Mouse (Mus musculus) left cerebral cortex, postnatal 14 days (tissue): ENCODE results near the gene Zfp574. TPM values are rescaled to one million over a fixed set of nuclear protein-coding genes. Genes with fewer than 3 reads are reported as not detected.
A peak's percentile ranks its signal among the peaks of the same experiment; 100 is the strongest.
"Not testable (repeated sequence)": the region's sequence is repeated elsewhere in the genome, so short reads cannot be mapped to it uniquely, and the experiment has no call there.

ENCODE experiments used
- DNase-seq, 2 experiments: peaks; one replicate each; pipeline ENCODE4 v3.0.0; 2021 to 2022; ENCODE audit warnings: low spot score in 2 of 2, mixed read lengths in 1 of 2
- intact Hi-C: fragments of 180-260 bp; cut with DNase I; formaldehyde crosslinking; loops from one replicate; pipeline ENCODE4 v1.15.1; 2025
- long read RNA-seq, 2 experiments: library from polyadenylated mRNA; stranded (forward); transcript quantifications; one replicate each; pipeline ENCODE4 v2.0.0; 2021
- total RNA-seq, 2 experiments: library from RNA; stranded (reverse); gene quantifications; 2 replicates each; pipeline ENCODE4 v1.2.3; 2021

Gene Zfp574
- total RNA-seq, result 10 to 100 TPM; 28.1 to 30.0 TPM
- long read RNA-seq, experiment 1, full-length matches to known transcripts, result 30 of 48 reads
- long read RNA-seq, experiment 1, partial matches to known transcripts, result 12 of 48 reads
- long read RNA-seq, experiment 1, other reads (novel, unspliced or antisense), result 6 of 48 reads
- long read RNA-seq, experiment 2, full-length matches to known transcripts, result 25 of 41 reads
- long read RNA-seq, experiment 2, partial matches to known transcripts, result 0 of 41 reads
- long read RNA-seq, experiment 2, other reads (novel, unspliced or antisense), result 16 of 41 reads

DNA sequence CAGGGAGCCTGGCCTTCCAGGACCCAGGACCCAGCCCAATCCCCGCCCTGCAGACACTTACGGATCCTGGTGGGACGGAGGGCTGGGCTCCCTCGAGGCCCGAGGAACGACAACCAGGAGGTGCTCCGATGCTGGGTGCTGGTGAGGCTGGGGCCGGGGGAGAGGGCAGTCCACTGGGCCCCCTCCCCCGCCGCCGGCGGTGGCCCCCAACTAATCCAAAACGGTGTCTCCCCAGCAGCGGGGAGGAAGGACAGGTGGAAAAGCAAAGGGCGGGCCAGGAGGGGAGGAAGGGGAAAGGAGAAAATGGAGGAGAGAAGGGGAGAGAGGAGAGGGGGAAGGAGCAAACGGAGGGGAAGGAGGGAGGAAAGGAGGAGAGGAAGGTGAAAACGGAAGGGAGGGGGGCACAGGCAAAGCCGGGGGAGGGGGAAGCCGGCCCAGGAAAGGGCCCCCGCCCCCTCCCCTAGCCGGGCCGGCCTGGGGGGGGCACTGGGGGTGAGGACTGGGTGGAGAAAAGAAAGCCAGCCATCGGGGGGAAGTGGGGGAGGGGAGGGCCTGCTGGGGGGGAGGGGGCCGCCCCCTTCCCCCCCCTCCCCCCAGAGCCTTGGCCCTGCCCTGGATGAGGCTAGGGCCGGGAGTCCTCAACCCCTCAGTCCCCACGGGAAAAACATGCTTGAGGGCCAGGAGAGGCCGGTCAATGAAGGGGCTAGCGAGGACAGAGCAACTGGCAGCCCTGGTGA is at the start of gene Zfp574, which contains the start of gene Grik5:
Gene Zfp574 (plus strand): TSS at position 589 of the 737 bp plus-strand sequence.
Gene Grik5 (minus strand): TSS at position 368 of the 737 bp plus-strand sequence.
- no peak for DNase-seq
- intact Hi-C loops, result loop anchor here (5.0 kb wide), 2 partner anchors 35 to 65 kb away; partner anchors contain the start of gene Atp1a3

GRCm38 (mm10) chr7:25025855-25026439 is 46.4 kb upstream of the Zfp574 start:
- no peak for DNase-seq
- intact Hi-C loops, result no loop called here

GRCm38 (mm10) chr7:25026452-25026851 is 45.9 kb upstream of the Zfp574 start:
- intact Hi-C loops, result no loop called here
- DNase-seq, result no peak

DNA sequence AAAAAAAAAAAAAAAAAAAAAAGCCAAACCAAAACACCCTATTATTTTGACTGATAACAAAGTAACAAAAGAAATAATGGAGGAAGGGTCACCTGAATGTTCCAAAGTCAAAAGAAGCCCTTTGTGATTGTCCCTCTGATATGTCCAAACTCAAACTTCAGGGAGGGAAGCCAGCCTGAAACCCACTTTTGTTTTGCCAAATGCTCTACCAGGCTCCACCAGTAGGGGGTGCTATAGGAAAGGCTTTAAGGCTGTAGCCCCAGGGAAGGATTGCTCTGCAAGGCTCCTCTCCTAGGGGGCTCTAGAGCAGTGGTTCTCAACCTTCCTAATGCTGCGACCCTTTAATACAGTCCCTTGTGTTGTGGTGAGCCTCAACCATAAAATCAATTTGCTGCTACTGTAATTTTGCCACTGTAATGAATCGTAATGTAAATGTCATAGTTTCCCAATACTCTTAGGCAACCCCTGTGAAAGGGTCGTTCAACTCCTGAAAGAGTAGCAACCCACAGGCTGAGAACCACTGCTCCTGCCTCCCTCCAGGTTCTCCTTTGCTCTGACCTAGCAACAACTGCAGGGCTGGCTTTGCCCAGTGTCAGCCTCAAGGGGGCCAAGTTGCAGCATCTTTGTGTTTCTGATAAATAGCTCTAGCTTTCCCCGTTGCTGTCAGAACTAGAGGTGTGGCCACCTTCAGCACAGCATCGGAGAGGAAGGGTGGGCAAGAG is 42.2 kb upstream of the Zfp574 start:
- peak; percentile 79 to 84 for DNase-seq
- intact Hi-C loops, result no loop called here

- DNase-seq, result no peak
- intact Hi-C loops, result no loop called here
These were observed 40.8 kb upstream of the Zfp574 start for GRCm38 (mm10) chr7:25031528-25031927.

DNA sequence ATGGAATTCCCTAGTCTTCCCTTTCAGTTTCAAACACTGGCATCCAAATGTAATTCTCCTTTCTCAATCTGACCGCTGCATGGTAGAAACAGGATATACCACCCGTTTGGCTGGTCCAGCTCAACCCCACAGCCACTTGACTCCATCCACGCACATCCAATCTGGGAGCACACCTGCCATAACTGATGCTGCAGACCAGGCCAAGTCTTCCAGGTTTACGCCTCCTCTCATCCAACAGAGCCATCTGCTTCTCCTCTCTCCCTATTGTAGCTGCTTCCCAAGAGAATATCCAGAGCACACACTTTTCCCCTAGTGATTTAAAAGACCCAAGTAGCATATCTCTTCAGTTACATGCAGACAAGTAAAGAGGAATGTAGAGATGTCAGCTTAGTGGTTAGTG is 37.6 kb upstream of the Zfp574 start:
- intact Hi-C loops, result loop anchor here (5.0 kb wide), 1 partner anchor 38 kb away; the partner anchor contains the start of genes Grik5 and Zfp574
- no peak for DNase-seq

GRCm38 (mm10) chr7:25035916-25036315 is 36.5 kb upstream of the Zfp574 start:
- intact Hi-C loops, result loop anchor here (5.0 kb wide), 1 partner anchor 36 kb away; the partner anchor contains the start of genes Grik5 and Zfp574
- peak; percentile 87 to 89 for DNase-seq

DNA sequence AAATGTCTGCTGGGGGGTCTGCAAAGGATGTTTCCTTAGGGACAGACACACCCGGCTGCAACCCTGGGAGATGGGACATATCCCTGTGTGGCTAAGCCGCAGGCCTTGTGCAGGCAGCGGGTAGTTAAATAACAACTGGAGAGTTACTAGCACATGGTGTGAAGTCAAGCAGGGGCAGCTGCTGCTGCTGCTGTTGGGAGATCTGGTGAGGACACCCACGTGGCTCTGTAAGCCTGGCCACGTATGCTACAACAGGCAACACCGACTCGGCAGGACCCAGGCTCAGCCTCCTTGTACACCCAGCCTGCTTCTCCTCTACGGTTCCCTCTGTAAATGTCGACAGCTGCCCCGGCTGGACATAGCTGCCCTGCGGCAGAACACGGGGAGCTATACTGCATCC is 30.4 kb upstream of the Zfp574 start:
- intact Hi-C loops, result no loop called here
- DNase-seq, result peak in 1 of 2 experiments; percentile 64

DNA sequence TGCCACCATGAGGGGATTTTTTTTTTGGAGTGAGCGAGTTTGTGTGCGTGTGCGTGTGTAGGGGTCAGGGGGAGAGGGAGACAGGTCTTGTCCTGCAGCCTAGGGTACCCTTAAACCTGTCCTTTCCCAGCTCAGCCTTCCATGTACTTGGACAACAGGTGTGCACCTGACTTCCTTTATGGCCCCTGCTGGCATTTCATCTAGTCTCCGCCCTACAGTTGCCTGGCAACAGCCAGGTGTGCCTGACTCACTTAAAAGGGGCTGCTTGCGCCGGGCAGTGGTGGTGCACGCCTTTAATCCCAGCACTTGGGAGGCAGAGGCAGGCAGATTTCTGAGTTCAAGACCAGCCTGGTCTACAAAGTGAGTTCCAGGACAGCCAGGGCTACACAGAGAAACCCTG is 27.8 kb upstream of the Zfp574 start:
- DNase-seq, result not testable (repeated sequence)

GRCm38 (mm10) chr7:25047363-25047762 is 25.0 kb upstream of the Zfp574 start:
- DNase-seq, result peak; percentile 53 to 73
- intact Hi-C loops, result no loop called here

More for the DNA sequence above, 27.8 kb upstream of the Zfp574 start:
- intact Hi-C loops, result not testable (repeated sequence)

GRCm38 (mm10) chr7:25049295-25049930 is 23.0 kb upstream of the Zfp574 start:
- intact Hi-C loops, result no loop called here
- peak; percentile 68 to 73 for DNase-seq

DNA sequence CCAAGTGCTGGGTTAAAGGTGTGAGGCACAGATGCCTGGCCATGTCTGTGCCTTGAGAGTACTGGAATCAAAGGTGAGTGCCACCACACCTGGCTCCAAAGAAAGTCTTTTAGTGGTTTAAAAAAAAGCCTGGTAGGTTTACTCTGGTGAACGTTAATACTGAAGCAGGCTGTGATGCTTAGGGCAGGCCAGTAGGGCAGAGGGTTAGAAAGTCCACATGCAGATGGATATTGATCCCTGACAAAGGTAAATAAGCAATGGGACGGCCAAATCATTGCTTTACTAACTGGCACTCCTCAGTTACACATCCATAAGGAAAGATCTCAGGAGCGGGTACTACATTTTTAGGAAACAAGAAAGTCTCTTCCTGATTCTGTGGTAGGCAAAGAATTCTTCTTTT is 19.8 kb upstream of the Zfp574 start:
- intact Hi-C loops, result no loop called here
- DNase-seq, result no peak

GRCm38 (mm10) chr7:25056951-25057350 is 15.4 kb upstream of the Zfp574 start:
- intact Hi-C loops, result no loop called here
- no peak for DNase-seq

DNA sequence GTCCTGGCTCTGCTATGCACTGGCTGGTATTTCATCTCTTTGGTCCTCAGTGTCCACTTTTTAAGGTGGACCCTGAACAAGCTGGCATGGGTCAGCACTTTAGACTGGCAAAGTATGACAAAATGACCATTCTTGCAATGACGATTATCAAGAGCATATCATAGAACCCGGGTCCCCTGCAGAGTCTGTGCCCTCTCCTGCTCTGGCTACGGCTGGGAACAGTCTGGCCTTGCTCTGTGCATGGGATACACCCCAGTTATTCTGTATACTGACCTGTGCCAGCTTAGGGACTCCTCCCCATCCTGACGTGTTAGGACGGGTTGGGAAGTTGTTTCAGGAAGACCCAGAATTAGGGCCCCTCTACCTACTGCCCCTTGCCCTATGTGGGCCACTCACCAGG is 14.5 kb upstream of the Zfp574 start:
- no peak for DNase-seq
- intact Hi-C loops, result no loop called here

GRCm38 (mm10) chr7:25058394-25058793 is 14.0 kb upstream of the Zfp574 start:
- intact Hi-C loops, result no loop called here
- DNase-seq, result no peak

DNA sequence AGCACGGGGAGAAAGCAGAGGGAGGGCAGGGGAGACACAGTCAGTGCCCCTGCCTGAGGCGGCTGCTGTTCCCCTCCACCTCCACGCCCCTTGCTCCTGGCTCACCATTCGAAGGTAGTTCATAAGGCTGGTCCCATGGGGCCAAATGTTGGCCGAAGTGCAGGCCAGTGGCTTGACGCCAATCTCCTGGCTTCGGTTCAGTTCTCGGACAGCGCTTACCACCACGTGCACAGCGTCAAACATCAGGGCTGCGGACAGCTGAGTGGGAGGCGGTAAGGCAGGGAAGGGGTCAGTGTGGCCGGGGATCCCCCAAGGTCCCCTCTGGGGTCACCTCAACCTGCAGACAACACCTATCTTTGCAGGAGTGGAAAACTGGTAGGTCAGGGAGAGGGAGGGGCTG is 13.5 kb upstream of the Zfp574 start:
- no peak for DNase-seq
- intact Hi-C loops, result no loop called here

DNA sequence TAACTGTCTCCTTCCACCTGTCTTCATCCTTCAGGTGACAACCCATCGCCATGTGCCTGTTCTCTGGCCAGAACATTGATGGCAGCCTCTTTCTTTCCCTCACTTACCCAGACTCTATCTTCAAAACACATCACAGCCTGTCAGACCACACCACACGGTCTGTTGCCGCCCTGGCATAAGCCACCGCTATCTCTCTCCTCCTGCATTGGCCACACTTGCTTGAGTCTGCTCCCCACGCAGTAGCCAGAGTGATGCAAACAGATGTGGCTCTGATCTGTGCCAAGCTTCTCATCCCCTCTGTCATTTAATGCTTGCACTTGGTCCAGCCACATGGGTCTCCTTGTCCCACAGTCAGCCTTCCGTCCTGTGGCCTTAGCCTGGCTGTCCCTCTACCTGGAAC is 9.0 kb upstream of the Zfp574 start:
- DNase-seq, result no peak
- intact Hi-C loops, result no loop called here

GRCm38 (mm10) chr7:25063900-25064299 is 8.5 kb upstream of the Zfp574 start:
- DNase-seq, result peak in 1 of 2 experiments; percentile 67
- intact Hi-C loops, result no loop called here

GRCm38 (mm10) chr7:25067338-25067737 is 5.0 kb upstream of the Zfp574 start:
- no peak for DNase-seq
- intact Hi-C loops, result no loop called here
